Mouse (Mus musculus) urinary bladder, postnatal 14 days (tissue): Measurements from ENCODE around the gene Ldb1.
A peak's percentile ranks its signal among the peaks of the same experiment; 100 is the strongest.
"Not testable (repeated sequence)": the region's sequence is repeated elsewhere in the genome, so short reads cannot be mapped to it uniquely, and the experiment has no call there.

Source experiments
- DNase-seq: peaks from one replicate; pipeline ENCODE4 v3.0.0; 2021; ENCODE audit warnings: low spot score

Ldb1 gene

GRCm38 (mm10) chr19:46028747-46029320 is 16.2 kb downstream of the Ldb1 start:
- no peak for DNase-seq

DNA sequence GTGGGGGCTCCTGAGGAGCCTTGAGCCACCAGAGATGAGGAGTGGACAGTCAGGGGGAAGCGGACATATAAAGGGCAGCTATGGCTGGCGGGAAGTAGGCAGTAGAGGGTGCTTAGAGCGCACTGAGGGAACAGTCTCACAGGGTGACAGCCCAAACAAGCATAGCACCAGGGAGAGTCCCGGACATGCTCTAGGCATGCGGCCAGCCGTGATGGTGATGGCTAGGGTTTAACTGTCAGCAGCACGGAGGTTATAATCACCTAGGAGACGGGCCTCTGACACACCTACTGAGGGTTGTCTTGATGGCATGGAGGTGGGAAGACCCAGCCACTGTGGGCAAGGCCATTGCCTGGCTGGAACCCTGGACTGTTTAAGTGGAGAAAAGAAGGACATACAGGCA is 18.4 kb downstream of the Ldb1 start:
- DNase-seq, result no peak

GRCm38 (mm10) chr19:46024959-46025358 is 20.1 kb downstream of the Ldb1 start:
- peak; percentile 78 for DNase-seq

GRCm38 (mm10) chr19:46016023-46016422 is 29.0 kb downstream of the Ldb1 start:
- DNase-seq, result no peak

GRCm38 (mm10) chr19:46014572-46015178 is 30.3 kb downstream of the Ldb1 start:
- peak; percentile 90 for DNase-seq

GRCm38 (mm10) chr19:46005680-46006079 is 39.3 kb downstream of the Ldb1 start:
- no peak for DNase-seq

GRCm38 (mm10) chr19:46004814-46005466 is 40.1 kb downstream of the Ldb1 start:
- no peak for DNase-seq

DNA sequence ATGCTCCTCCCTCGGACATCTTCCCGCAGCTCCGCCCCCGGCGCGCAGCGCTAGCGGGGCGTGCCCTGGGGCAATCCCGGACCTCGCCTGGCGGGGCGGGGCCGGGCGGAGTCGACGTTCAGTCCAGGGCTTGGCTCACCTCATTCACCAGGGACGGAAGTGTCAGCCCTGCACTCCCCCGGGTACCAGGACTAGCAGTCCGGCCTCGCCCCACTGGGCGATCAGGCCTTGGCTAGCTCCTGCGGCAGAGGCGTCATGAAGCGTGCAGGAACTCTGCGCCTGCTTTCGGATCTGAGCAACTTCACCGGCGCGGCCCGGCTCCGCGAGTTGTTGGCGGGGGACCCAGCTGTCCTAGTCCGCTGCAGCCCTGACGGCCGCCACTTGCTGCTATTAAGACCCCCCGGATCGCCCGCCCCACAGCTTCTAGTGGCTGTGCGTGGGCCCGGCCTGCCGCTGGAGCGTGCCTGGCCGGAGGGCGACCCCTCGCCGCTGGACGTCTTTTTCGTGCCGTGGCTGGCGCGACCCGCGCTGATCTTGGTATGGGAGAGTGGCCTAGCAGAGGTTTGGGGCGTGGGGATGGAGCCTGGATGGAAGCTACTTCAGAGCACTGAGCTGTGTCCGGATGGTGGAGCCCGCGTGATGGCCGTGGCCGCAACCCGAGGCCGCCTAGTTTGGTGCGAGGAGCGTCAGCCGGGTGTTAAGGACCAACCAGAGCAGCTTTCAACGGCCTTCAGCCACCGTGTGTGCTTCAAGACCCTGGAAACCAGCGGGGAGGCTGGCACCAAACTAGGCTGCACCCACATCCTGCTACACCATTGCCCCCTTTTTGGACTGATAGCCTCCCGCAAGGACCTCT is 41.4 kb downstream of the Ldb1 start, which contains the start of gene Hps6:
Gene Hps6, plus strand, starts transcription at position 138 of the 856 bp plus-strand sequence.
- peak; percentile 91 for DNase-seq

GRCm38 (mm10) chr19:46002279-46002678 is 42.7 kb downstream of the Ldb1 start:
- DNase-seq, result no peak

- DNase-seq, result no peak
These were observed 45.6 kb downstream of the Ldb1 start for GRCm38 (mm10) chr19:45999378-45999777.

- DNase-seq, result no peak
These were observed 46.3 kb downstream of the Ldb1 start for GRCm38 (mm10) chr19:45998694-45999217.

DNA sequence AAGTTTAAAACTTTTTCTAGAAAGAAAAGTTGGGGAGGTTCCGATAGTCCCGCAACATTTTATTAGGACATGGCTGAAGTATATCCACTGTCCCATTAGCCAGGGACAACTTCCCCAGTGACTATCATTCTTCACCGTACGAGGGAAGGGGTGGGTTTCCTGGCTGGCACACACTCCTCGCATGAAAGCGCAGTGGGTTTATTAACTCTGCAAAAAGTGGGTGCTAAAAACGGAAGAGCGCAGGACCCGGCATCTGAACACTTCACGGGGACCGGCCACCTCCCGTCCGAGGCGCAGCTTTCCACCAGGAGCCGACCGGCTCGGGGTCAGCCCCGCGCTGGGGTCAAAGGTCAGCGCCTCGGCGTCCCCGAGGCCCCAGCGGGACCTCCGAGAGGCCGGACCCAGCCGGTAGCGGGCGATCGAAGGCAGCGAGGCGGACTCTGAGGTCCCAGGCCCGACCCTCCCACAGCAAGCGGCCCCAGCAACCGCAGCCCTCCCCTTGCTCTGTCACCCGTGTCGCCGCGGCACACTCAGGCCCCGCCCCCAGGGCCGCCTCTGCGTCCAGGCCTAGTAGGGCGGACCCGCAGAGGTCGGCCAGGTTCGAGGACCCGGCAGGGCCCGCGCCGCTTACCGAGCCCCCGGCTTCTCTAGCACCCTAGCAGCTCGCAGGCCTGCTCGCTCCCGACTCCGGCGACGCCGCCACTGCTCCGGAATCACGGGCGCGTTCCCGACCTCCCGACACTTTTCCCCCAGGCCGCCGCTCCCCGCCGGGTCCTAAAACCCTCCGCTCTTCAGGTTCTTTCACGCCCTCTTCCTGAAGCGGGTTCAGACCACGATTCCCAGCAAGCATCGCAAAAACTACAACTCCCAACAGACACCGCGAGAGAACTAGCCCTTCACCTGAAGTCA is 47.0 kb downstream of the Ldb1 start, which contains the start of gene Armh3:
Gene Armh3, minus strand, starts transcription at position 704 of the 909 bp plus-strand sequence.
- peak; percentile 91 for DNase-seq

DNA sequence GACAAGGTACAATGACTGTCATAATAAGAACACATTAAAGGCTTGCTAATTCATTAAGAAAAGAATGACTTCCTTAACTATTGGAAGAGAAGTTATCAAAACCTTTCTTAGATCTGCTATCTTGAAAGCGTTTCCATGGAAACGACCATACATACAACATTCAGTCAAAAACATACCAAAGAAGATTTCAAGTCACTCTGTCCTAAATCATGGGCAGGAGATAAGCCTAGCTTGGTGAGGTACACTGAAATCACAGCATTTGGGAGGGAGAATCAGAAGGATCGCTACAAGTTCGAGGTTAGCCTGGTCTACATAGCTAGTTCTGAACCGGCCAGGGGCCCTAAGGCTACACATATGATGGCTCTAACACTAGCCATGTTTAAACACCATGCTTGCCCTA is 47.6 kb downstream of the Ldb1 start:
- no peak for DNase-seq

GRCm38 (mm10) chr19:45993981-45994737 is 50.9 kb downstream of the Ldb1 start:
- DNase-seq, result no peak

GRCm38 (mm10) chr19:45993441-45993840 is 51.6 kb downstream of the Ldb1 start:
- not testable (repeated sequence) for DNase-seq

GRCm38 (mm10) chr19:45991171-45991570 is 53.8 kb downstream of the Ldb1 start:
- no peak for DNase-seq

GRCm38 (mm10) chr19:45988238-45988637 is 56.8 kb downstream of the Ldb1 start:
- DNase-seq, result no peak

DNA sequence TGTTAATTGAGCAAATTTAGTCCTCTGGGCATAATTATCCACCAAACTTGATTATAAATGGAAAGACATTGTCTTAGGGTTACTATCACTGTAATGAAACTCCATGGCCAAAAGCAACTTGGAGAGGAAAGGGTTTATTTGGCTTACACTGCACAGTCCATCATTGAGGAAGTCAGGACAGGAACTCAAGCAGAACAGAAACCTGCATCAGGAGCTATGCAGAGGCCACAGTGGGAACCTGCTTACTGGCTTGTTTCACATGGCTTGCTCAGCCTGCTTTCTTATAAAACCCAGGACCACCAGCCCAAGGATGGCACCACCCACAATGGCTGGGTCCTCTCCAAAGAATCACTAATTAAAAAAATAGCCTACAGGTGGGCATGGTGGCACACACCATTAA is 60.6 kb downstream of the Ldb1 start:
- DNase-seq, result no peak
